10 mouse cellular contexts compared by ENCODE assay signal in the genomic region with DNA sequence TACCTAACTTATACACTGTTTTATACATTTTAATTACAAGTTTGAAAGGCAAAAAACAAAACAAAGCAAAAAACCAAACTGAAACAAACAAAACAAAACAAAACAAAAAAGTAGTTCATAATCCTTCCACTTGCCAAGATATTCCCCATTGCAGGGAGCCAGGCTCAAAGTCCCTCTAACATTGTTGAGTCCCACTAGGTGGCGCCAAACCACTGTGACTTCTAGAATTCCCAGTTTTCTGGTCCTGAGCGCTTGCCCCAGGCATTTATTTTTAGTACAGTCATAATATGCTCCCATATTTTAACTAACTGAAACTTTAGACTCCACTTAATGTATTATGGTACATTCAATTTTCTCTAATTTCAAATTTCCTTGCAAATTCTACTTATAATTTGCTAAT. TPM values are rescaled to one million over a fixed set of nuclear protein-coding genes. Genes with fewer than 3 reads are reported as not detected.
DNase-seq lines count a peak whose midpoint lies in the region; ATAC-seq and TF ChIP-seq lines count a peak whose summit lies in the region.
"Had no signal": no experiment of that assay in that cellular context is flagged by ENCODE, and none has a peak within 500 bp of the region (broad histone marks: within the 10 kb centered on the region; RNA-seq: fewer than 3 reads in every experiment).

No protein-coding gene starts in this region.

- H3K4me2 ChIP-seq in kidney, embryonic 16.5 days (replicated peaks; ENCODE audit: low read depth, low read length), result no peak overlapping the region
- H3K4me2 ChIP-seq in forebrain, embryonic 12.5 days, result no peak overlapping the region
- H3K4me2 ChIP-seq in intestine, embryonic 14.5 days (ENCODE audit: low read length), result no peak overlapping the region
- H3K4me2 ChIP-seq in neural tube, embryonic 14.5 days (ENCODE audit: low read depth, low read length), result no peak overlapping the region
- H3K4me2 ChIP-seq: embryonic facial prominence, embryonic 12.5 days had no signal

- ATAC-seq in kidney, embryonic 16.5 days (ENCODE audit: low FRiP score, low TSS enrichment), result no peak
- 0 out of 2 replicates have a peak, but pooled peaks have one; percentile 60 for ATAC-seq in forebrain, embryonic 12.5 days (ENCODE audit: low FRiP score)
- ATAC-seq in intestine, embryonic 14.5 days (replicated peaks; ENCODE audit: low FRiP score, low TSS enrichment, low read depth), result 0 out of 2 replicates have a peak, but pooled peaks have one; percentile 72
- ATAC-seq in neural tube, embryonic 14.5 days (ENCODE audit: low read depth), result peak; percentile 65; the same call in 1 of the 2 replicates

- peak; percentile 72 for DNase-seq in kidney, adult 2 months
- peak; percentile 77 for DNase-seq in brain, adult 2 months (ENCODE audit: low read depth, low spot score)
- DNase-seq in intestine, embryonic 14.5 days (ENCODE audit: low spot score), result peak; percentile 83
- DNase-seq in left cerebral cortex, postnatal 4 days, result peak; percentile 74
- DNase-seq in thymus, postnatal 36 days, result peak; percentile 10 to 12

- no peak overlapping the region for H3K27ac ChIP-seq in kidney, adult 2 months (ENCODE audit: insufficient read depth, low read depth, low read length)
- H3K27ac ChIP-seq in kidney, embryonic 16.5 days (ENCODE audit: low read length), result no peak overlapping the region
- no peak overlapping the region for H3K27ac ChIP-seq in forebrain, embryonic 12.5 days
- H3K27ac ChIP-seq in intestine, embryonic 14.5 days (ENCODE audit: low read depth), result no peak overlapping the region
- H3K27ac ChIP-seq in neural tube, embryonic 14.5 days (ENCODE audit: low read depth, low read length), result no peak overlapping the region
- H3K27ac ChIP-seq: embryonic facial prominence, embryonic 12.5 days had no signal

- no peaks in the 10 kb centered on the region for H3K36me3 ChIP-seq in kidney, adult 2 months (ENCODE audit: control insufficient read depth, insufficient read depth, low read length)
- no peaks in the 10 kb centered on the region for H3K36me3 ChIP-seq in kidney, embryonic 16.5 days (ENCODE audit: insufficient read depth, low read length)
- H3K36me3 ChIP-seq in forebrain, embryonic 12.5 days (replicated peaks), result no peaks in the 10 kb centered on the region
- H3K36me3 ChIP-seq in intestine, embryonic 14.5 days (ENCODE audit: control insufficient read depth, insufficient read depth, low read length), result no peaks in the 10 kb centered on the region
- H3K36me3 ChIP-seq in neural tube, embryonic 14.5 days (ENCODE audit: control insufficient read depth, insufficient read depth, low read length), result no peaks in the 10 kb centered on the region
- H3K36me3 ChIP-seq: embryonic facial prominence, embryonic 12.5 days had no signal

- H3K9ac ChIP-seq in kidney, embryonic 16.5 days (replicated peaks; ENCODE audit: low read length), result no peak overlapping the region
- no peak overlapping the region for H3K9ac ChIP-seq in forebrain, embryonic 12.5 days
- H3K9ac ChIP-seq in intestine, embryonic 14.5 days (ENCODE audit: low read length), result no peak overlapping the region
- no peak overlapping the region for H3K9ac ChIP-seq in neural tube, embryonic 14.5 days (replicated peaks; ENCODE audit: low read depth, low read length)
- H3K9ac ChIP-seq: embryonic facial prominence, embryonic 12.5 days had no signal

- H3K9me3 ChIP-seq in kidney, embryonic 16.5 days (ENCODE audit: low read length), result no peaks in the 10 kb centered on the region
- no peaks in the 10 kb centered on the region for H3K9me3 ChIP-seq in forebrain, embryonic 12.5 days
- no peaks in the 10 kb centered on the region for H3K9me3 ChIP-seq in intestine, embryonic 14.5 days (ENCODE audit: control insufficient read depth, low read length)
- no peaks in the 10 kb centered on the region for H3K9me3 ChIP-seq in neural tube, embryonic 14.5 days (ENCODE audit: control insufficient read depth, low read length)
- H3K9me3 ChIP-seq: embryonic facial prominence, embryonic 12.5 days had no signal

- TF ChIP-seq POLR2A in kidney, adult 2 months (IDR thresholded peaks at IDR 0.05; ENCODE audit: low read depth, low read length), result no peak

- 4% methylated on average over 2 of the region's 2 CpGs for WGBS in kidney, adult 2 months
- 14% methylated on average over 2 of the region's 2 CpGs for WGBS in kidney, embryonic 16.5 days
- 22% methylated on average over 2 of the region's 2 CpGs for WGBS in forebrain, embryonic 12.5 days
- 16% methylated on average over 2 of the region's 2 CpGs for WGBS in intestine, embryonic 14.5 days
- WGBS in neural tube, embryonic 14.5 days, result 20% methylated on average over 2 of the region's 2 CpGs

- H3K4me3 ChIP-seq in kidney, adult 2 months (ENCODE audit: insufficient read depth, low read depth, low read length), result no peak overlapping the region
- no peak overlapping the region for H3K4me3 ChIP-seq in kidney, embryonic 16.5 days (ENCODE audit: low read length)
- no peak overlapping the region for H3K4me3 ChIP-seq in forebrain, embryonic 12.5 days (replicated peaks)
- H3K4me3 ChIP-seq in intestine, embryonic 14.5 days (ENCODE audit: low read depth, low read length), result no peak overlapping the region
- no peak overlapping the region for H3K4me3 ChIP-seq in neural tube, embryonic 14.5 days (ENCODE audit: low read depth, low read length)
- H3K4me3 ChIP-seq: embryonic facial prominence, embryonic 12.5 days; megakaryocyte, embryonic 14.5 days had no signal

- intact Hi-C loops in left cerebral cortex, postnatal 4 days (cut with DNase I), result loop anchor here (2.0 to 10.0 kb wide), 2 partner anchors 71 to 227 kb away; no protein-coding TSS in a partner anchor

- no peaks in the 10 kb centered on the region for H3K4me1 ChIP-seq in kidney, adult 2 months (ENCODE audit: control insufficient read depth, insufficient read depth, low read length)
- H3K4me1 ChIP-seq in kidney, embryonic 16.5 days (ENCODE audit: insufficient read depth, low read length), result no peaks in the 10 kb centered on the region
- no peaks in the 10 kb centered on the region for H3K4me1 ChIP-seq in forebrain, embryonic 12.5 days
- no peaks in the 10 kb centered on the region for H3K4me1 ChIP-seq in intestine, embryonic 14.5 days (replicated peaks; ENCODE audit: control insufficient read depth, insufficient read depth, low read length)
- H3K4me1 ChIP-seq in neural tube, embryonic 14.5 days (ENCODE audit: control insufficient read depth, insufficient read depth, low read length), result no peaks in the 10 kb centered on the region
- H3K4me1 ChIP-seq: embryonic facial prominence, embryonic 12.5 days; megakaryocyte, embryonic 14.5 days had no signal

- TF ChIP-seq CTCF in kidney, adult 2 months (conservative IDR thresholded peaks at IDR 0.05; ENCODE audit: insufficient read depth, insufficient read length, low read depth, low read length), result peak; percentile 80

- H3K27me3 ChIP-seq in kidney, adult 2 months (replicated peaks; ENCODE audit: control insufficient read depth, insufficient read depth, low read length), result no peaks in the 10 kb centered on the region
- H3K27me3 ChIP-seq in kidney, embryonic 16.5 days (ENCODE audit: insufficient read depth, low read length), result no peaks in the 10 kb centered on the region
- H3K27me3 ChIP-seq in forebrain, embryonic 12.5 days, result no peaks in the 10 kb centered on the region
- H3K27me3 ChIP-seq in intestine, embryonic 14.5 days (replicated peaks; ENCODE audit: control insufficient read depth, insufficient read depth, low read length), result no peaks in the 10 kb centered on the region
- no peaks in the 10 kb centered on the region for H3K27me3 ChIP-seq in neural tube, embryonic 14.5 days (ENCODE audit: control insufficient read depth, insufficient read depth, low read length)
- H3K27me3 ChIP-seq: embryonic facial prominence, embryonic 12.5 days had no signal

RNA-seq across cellular contexts. Expression of a gene that starts 4.9 kb away (rescaled TPM):
- 0.08 and 0.15 TPM in 2 replicates for polyA plus RNA-seq in kidney, adult 2 months (2012; rRNA removed)
- polyA plus RNA-seq in kidney, embryonic 16.5 days (2015; fragmentation: Nextera tagmentation; extraction: Ambion mirVana), result not detected in 2 replicates
- not detected in 2 replicates for polyA plus RNA-seq in forebrain, embryonic 12.5 days (2016; fragmentation: Nextera tagmentation; extraction: Ambion mirVana)
- polyA plus RNA-seq in intestine, embryonic 14.5 days (2014; fragmentation: Nextera tagmentation; extraction: Ambion mirVana), result not detected in 2 replicates
- not detected for total RNA-seq in left cerebral cortex, postnatal 4 days (2021)
- polyA plus RNA-seq in neural tube, embryonic 14.5 days (2014; fragmentation: Nextera tagmentation; extraction: Ambion mirVana), result not detected in 2 replicates
- polyA plus RNA-seq: embryonic facial prominence, embryonic 12.5 days had no signal

RNA-seq across cellular contexts. Expression of a gene that starts 10.7 kb away (rescaled TPM):
- 34.1 and 34.7 TPM in 2 replicates for polyA plus RNA-seq in kidney, adult 2 months (2012; rRNA removed)
- polyA plus RNA-seq in kidney, embryonic 16.5 days (2015; fragmentation: Nextera tagmentation; extraction: Ambion mirVana), result 0.80 and 1.2 TPM in 2 replicates
- polyA plus RNA-seq in forebrain, embryonic 12.5 days (2016; fragmentation: Nextera tagmentation; extraction: Ambion mirVana), result 0.03 TPM in 1 of 2 replicates, not detected in the other
- polyA plus RNA-seq in intestine, embryonic 14.5 days (2014; fragmentation: Nextera tagmentation; extraction: Ambion mirVana), result 37.0 and 42.3 TPM in 2 replicates
- under 1 TPM; 0.18 to 0.28 TPM for total RNA-seq in left cerebral cortex, postnatal 4 days (2021)
- 0.14 and 0.17 TPM in 2 replicates for polyA plus RNA-seq in neural tube, embryonic 14.5 days (2014; fragmentation: Nextera tagmentation; extraction: Ambion mirVana)

RNA-seq across cellular contexts. Expression of a gene that starts 32.3 kb away (rescaled TPM):
- 0.07 and 0.52 TPM in 2 replicates for polyA plus RNA-seq in kidney, adult 2 months (2012; rRNA removed)
- polyA plus RNA-seq in kidney, embryonic 16.5 days (2015; fragmentation: Nextera tagmentation; extraction: Ambion mirVana), result 0.30 and 0.31 TPM in 2 replicates
- 0.29 and 0.52 TPM in 2 replicates for polyA plus RNA-seq in forebrain, embryonic 12.5 days (2016; fragmentation: Nextera tagmentation; extraction: Ambion mirVana)
- 1.0 and 1.1 TPM in 2 replicates for polyA plus RNA-seq in intestine, embryonic 14.5 days (2014; fragmentation: Nextera tagmentation; extraction: Ambion mirVana)
- under 1 TPM; 0.44 to 0.50 TPM for total RNA-seq in left cerebral cortex, postnatal 4 days (2021)
- 0.59 and 0.63 TPM in 2 replicates for polyA plus RNA-seq in neural tube, embryonic 14.5 days (2014; fragmentation: Nextera tagmentation; extraction: Ambion mirVana)

RNA-seq across cellular contexts. Expression of a gene that starts 48.7 kb away (rescaled TPM):
- 0.11 and 0.16 TPM in 2 replicates for polyA plus RNA-seq in kidney, adult 2 months (2012; rRNA removed)
- polyA plus RNA-seq in kidney, embryonic 16.5 days (2015; fragmentation: Nextera tagmentation; extraction: Ambion mirVana), result not detected in 2 replicates
- not detected in 2 replicates for polyA plus RNA-seq in forebrain, embryonic 12.5 days (2016; fragmentation: Nextera tagmentation; extraction: Ambion mirVana)
- polyA plus RNA-seq in intestine, embryonic 14.5 days (2014; fragmentation: Nextera tagmentation; extraction: Ambion mirVana), result not detected in 2 replicates
- total RNA-seq in left cerebral cortex, postnatal 4 days (2021), result not detected
- polyA plus RNA-seq in neural tube, embryonic 14.5 days (2014; fragmentation: Nextera tagmentation; extraction: Ambion mirVana), result 0.08 TPM in 1 of 2 replicates, not detected in the other
- polyA plus RNA-seq: embryonic facial prominence, embryonic 12.5 days had no signal

Comparison
In these comparisons a context has a peak if more than half of its experiments do, and no peak if none do; other contexts are left out.
1. RNA of a gene that starts 10.7 kb away (polyA plus RNA-seq): 37.0 to 42.3 TPM in intestine, embryonic 14.5 days and 34.1 to 34.7 TPM in kidney, adult 2 months; 0.80 to 1.2 TPM in kidney, embryonic 16.5 days, 0.14 to 0.17 TPM in neural tube, embryonic 14.5 days and 0.03 TPM in forebrain, embryonic 12.5 days; every median in the first group is over 10 times any median in the second.
2. DNase-seq: peak in every context shown above with its lines; median percentile 83 in intestine, embryonic 14.5 days; 77 in brain, adult 2 months; 74 in left cerebral cortex, postnatal 4 days; 72 in kidney, adult 2 months; 11 in thymus, postnatal 36 days.